In genomic region chr2:33628791-33629190, GRCm38 (mm10) we compare ENCODE assay signal across 24 mouse cellular contexts. TPM values are rescaled to one million over a fixed set of nuclear protein-coding genes. Genes with fewer than 3 reads are reported as not detected.
DNase-seq lines count a peak whose midpoint lies in the region; ATAC-seq and TF ChIP-seq lines count a peak whose summit lies in the region.
"Had no signal": no experiment of that assay in that cellular context is flagged by ENCODE, and none has a peak within 500 bp of the region (broad histone marks: within the 10 kb centered on the region; RNA-seq: fewer than 3 reads in every experiment).

No protein-coding gene starts in this region.

- H3K4me3 ChIP-seq in kidney, embryonic 15.5 days (replicated peaks), result no peak overlapping the region
- peak overlapping the region; percentile 44 for H3K4me3 ChIP-seq in limb, embryonic 12.5 days (replicated peaks)
- no peak overlapping the region for H3K4me3 ChIP-seq in layer of hippocampus, adult 2 months
- H3K4me3 ChIP-seq: forebrain, embryonic 13.5 days; heart, embryonic 13.5 days; neural tube, embryonic 12.5 days had no signal

- no peak for TF ChIP-seq CTCF in layer of hippocampus, adult 2 months (conservative IDR thresholded peaks at IDR 0.05)

- no peak overlapping the region for H3K9ac ChIP-seq in kidney, embryonic 15.5 days
- peak overlapping the region; percentile 86 for H3K9ac ChIP-seq in limb, embryonic 12.5 days (replicated peaks)
- H3K9ac ChIP-seq: forebrain, embryonic 13.5 days; heart, embryonic 13.5 days; neural tube, embryonic 12.5 days had no signal

- H3K9me3 ChIP-seq in kidney, embryonic 15.5 days (replicated peaks), result no peaks in the 10 kb centered on the region
- H3K9me3 ChIP-seq in limb, embryonic 12.5 days, result no peaks in the 10 kb centered on the region
- H3K9me3 ChIP-seq: forebrain, embryonic 13.5 days; heart, embryonic 13.5 days; neural tube, embryonic 12.5 days had no signal

- peaks cover 86% of the 10 kb centered on the region for H3K4me1 ChIP-seq in kidney, embryonic 15.5 days
- H3K4me1 ChIP-seq in limb, embryonic 12.5 days (replicated peaks), result peaks cover 96% of the 10 kb centered on the region

- H3K36me3 ChIP-seq in kidney, embryonic 15.5 days, result no peaks in the 10 kb centered on the region
- H3K36me3 ChIP-seq in limb, embryonic 12.5 days, result peaks cover 6% of the 10 kb centered on the region; the same call in 1 of the 2 replicates
- H3K36me3 ChIP-seq: heart, embryonic 13.5 days; neural tube, embryonic 12.5 days had no signal

- peak overlapping the region; percentile 59; the same call in 1 of the 2 replicates for H3K27ac ChIP-seq in kidney, embryonic 15.5 days
- H3K27ac ChIP-seq in limb, embryonic 12.5 days, result peak overlapping the region; percentile 93; the same call in 1 of the 2 replicates
- no peak overlapping the region for H3K27ac ChIP-seq in layer of hippocampus, adult 2 months
- H3K27ac ChIP-seq: forebrain, embryonic 13.5 days; heart, embryonic 13.5 days; neural tube, embryonic 12.5 days; stomach, postnatal 0 days had no signal

- WGBS in kidney, embryonic 15.5 days, result 1% methylated on average over 16 of the region's 16 CpGs
- 2% methylated on average over 16 of the region's 16 CpGs for WGBS in limb, embryonic 12.5 days

- DNase-seq in kidney, postnatal 25 days, result no peak
- peak; percentile 76 for DNase-seq in embryo, embryonic 10 days (ENCODE audit: low spot score)
- peak; percentile 79 for DNase-seq in embryo, embryonic 11 days
- no peak for DNase-seq in layer of hippocampus, adult 2 months (ENCODE audit: low spot score in 2 of 2)
- no peak for DNase-seq in thymus, postnatal 25 days
- DNase-seq: adrenal gland, postnatal 25 days; cerebellum, adult 2 months; kidney, adult 18-20 months; layer of hippocampus, adult 9-11 months; lung, adult 2 months; lung, postnatal 4 days; right cerebral cortex, postnatal 25 days; thymus, postnatal 14 days had no signal

- peaks cover 97% of the 10 kb centered on the region for H3K27me3 ChIP-seq in kidney, embryonic 15.5 days
- H3K27me3 ChIP-seq in limb, embryonic 12.5 days, result peaks cover 87% of the 10 kb centered on the region
- H3K27me3 ChIP-seq: Patski had no signal

- peak; percentile 84 for ATAC-seq in kidney, embryonic 15.5 days (replicated peaks; ENCODE audit: low FRiP score)
- ATAC-seq in limb, embryonic 12.5 days (ENCODE audit: insufficient number of reproducible peaks, insufficient read depth, low FRiP score, low TSS enrichment, low read depth), result no peak
- ATAC-seq: activated CD4-positive, CD25-positive, alpha-beta regulatory T cell, adult 4 months; forebrain, embryonic 13.5 days; Patski had no signal

- H3K4me2 ChIP-seq in kidney, embryonic 15.5 days, result peak overlapping the region; percentile 10; the same call in 1 of the 2 replicates
- H3K4me2 ChIP-seq in limb, embryonic 12.5 days, result peak overlapping the region; percentile 74
- H3K4me2 ChIP-seq: forebrain, embryonic 13.5 days; heart, embryonic 13.5 days; liver, embryonic 11.5 days; neural tube, embryonic 12.5 days had no signal

RNA-seq across cellular contexts. Expression of gene Lmx1b, which starts 11.5 kb away (rescaled TPM):
- 1.1 and 1.2 TPM in 2 replicates for polyA plus RNA-seq in kidney, embryonic 15.5 days (2015; fragmentation: Nextera tagmentation; extraction: Ambion mirVana)
- polyA plus RNA-seq in limb, embryonic 12.5 days (2016; fragmentation: Nextera tagmentation; extraction: Ambion mirVana), result 8.6 and 9.9 TPM in 2 replicates
- total RNA-seq in layer of hippocampus, adult 2 months (2021), result under 1 TPM; 0.10 to 0.41 TPM
- total RNA-seq: granulocyte monocyte progenitor cell, adult 5-6 weeks; hematopoietic stem cell, adult 5-6 weeks had no signal
- polyA plus RNA-seq: activated CD4-positive, CD25-positive, alpha-beta regulatory T cell, adult 4 months; heart, embryonic 13.5 days; stomach, postnatal 0 days had no signal

Comparison
In these comparisons a context has a peak if more than half of its experiments do, and no peak if none do; other contexts are left out.
1. DNase-seq: peak in embryo, embryonic 10 days (single experiment) and embryo, embryonic 11 days (single experiment); none in kidney, postnatal 25 days (0 of 2), layer of hippocampus, adult 2 months (0 of 2) and thymus, postnatal 25 days (single experiment).